In genomic region chr13:97385531-97385930, GRCm38 (mm10) we compare ENCODE assay signal across 19 mouse cellular contexts.
"Had no signal": no experiment of that assay in that cellular context is flagged by ENCODE, and none has a peak within 500 bp of the region (broad histone marks: within the 10 kb centered on the region; RNA-seq: fewer than 3 reads in every experiment).

No protein-coding gene starts in this region.

- H3K27ac ChIP-seq: limb, embryonic 10.5 days; limb, embryonic 13.5 days; liver, embryonic 12.5 days; liver, embryonic 15.5 days; lung, embryonic 15.5 days; midbrain, embryonic 12.5 days; midbrain, embryonic 15.5 days had no signal

- H3K36me3 ChIP-seq: limb, embryonic 10.5 days; limb, embryonic 13.5 days; liver, embryonic 12.5 days; liver, embryonic 15.5 days; lung, embryonic 15.5 days; midbrain, embryonic 12.5 days; midbrain, embryonic 15.5 days; neural tube, embryonic 13.5 days had no signal

- H3K9ac ChIP-seq: limb, embryonic 13.5 days; liver, embryonic 12.5 days; liver, embryonic 15.5 days; lung, embryonic 15.5 days; midbrain, embryonic 12.5 days; midbrain, embryonic 15.5 days; neural tube, embryonic 13.5 days had no signal

- ATAC-seq: liver, embryonic 12.5 days; midbrain, embryonic 15.5 days had no signal

- H3K9me3 ChIP-seq: limb, embryonic 10.5 days; limb, embryonic 13.5 days; liver, embryonic 12.5 days; liver, embryonic 15.5 days; lung, embryonic 15.5 days; midbrain, embryonic 12.5 days; midbrain, embryonic 15.5 days; neural tube, embryonic 13.5 days had no signal

- H3K4me3 ChIP-seq: limb, embryonic 10.5 days; limb, embryonic 13.5 days; liver, embryonic 12.5 days; liver, embryonic 15.5 days; lung, embryonic 15.5 days; midbrain, embryonic 12.5 days; midbrain, embryonic 15.5 days; neural tube, embryonic 13.5 days had no signal

- H3K4me2 ChIP-seq: limb, embryonic 13.5 days; liver, embryonic 12.5 days; liver, embryonic 15.5 days; lung, embryonic 15.5 days; midbrain, embryonic 12.5 days; midbrain, embryonic 15.5 days; neural tube, embryonic 13.5 days had no signal

- DNase-seq: kidney, adult 18-20 months; kidney, adult 9 months; kidney, postnatal 14 days; kidney, postnatal 4 days; layer of hippocampus, adult 9-11 months; liver; lung, adult 18-20 months; lung, postnatal 10 days; lung, postnatal 36 days; retina, postnatal 1 day; thymus, postnatal 25 days had no signal

- H3K27me3 ChIP-seq: limb, embryonic 13.5 days; liver, embryonic 15.5 days; lung, embryonic 15.5 days; midbrain, embryonic 12.5 days; midbrain, embryonic 15.5 days; neural tube, embryonic 13.5 days had no signal
